Mouse (Mus musculus) kidney, adult 2 months (tissue): ENCODE results near the gene Rad23a. TPM values are rescaled to one million over a fixed set of nuclear protein-coding genes. Genes with fewer than 3 reads are reported as not detected.

Source experiments
- DNase-seq: peaks from one replicate; pipeline ENCODE4 v3.0.0; 2021
- H3K27ac ChIP-seq: fragments of 200-500 bp; 2 replicates; pipeline ENCODE4 v1.5.1; 2012; ENCODE audit warnings: low read depth, low read length, control low read depth, inconsistent platforms; ENCODE audit not compliant: insufficient read depth
- H3K27me3 ChIP-seq: fragments of 200-500 bp; replicated peaks from 2 replicates; pipeline ENCODE4 v1.6.1; 2012; ENCODE audit warnings: mild to moderate bottlenecking, moderate library complexity, low read length, inconsistent platforms; ENCODE audit not compliant: control insufficient read depth, insufficient read depth
- H3K36me3 ChIP-seq: fragments of 200-500 bp; 2 replicates; pipeline ENCODE4 v1.6.1; 2012; ENCODE audit warnings: mild to moderate bottlenecking, moderate library complexity, low read length, inconsistent platforms; ENCODE audit not compliant: control insufficient read depth, insufficient read depth
- H3K4me1 ChIP-seq: fragments of 200-500 bp; 2 replicates; pipeline ENCODE4 v1.6.1; 2011; ENCODE audit warnings: low read length; ENCODE audit not compliant: control insufficient read depth, insufficient read depth
- H3K4me3 ChIP-seq: fragments of 200-500 bp; 2 replicates; pipeline ENCODE4 v1.5.1; 2011; ENCODE audit warnings: mild to moderate bottlenecking, low read depth, low read length, control low read depth; ENCODE audit not compliant: insufficient read depth
- CTCF ChIP-seq: fragments of 200-500 bp; conservative IDR thresholded peaks from 2 replicates; pipeline ENCODE4 v1.5.1; 2011; ENCODE audit warnings: low read depth, mild to moderate bottlenecking, control low read depth, low read length, moderate library complexity, mixed read lengths; ENCODE audit not compliant: insufficient read depth, insufficient read length
- POLR2A ChIP-seq: fragments of 200-500 bp; IDR thresholded peaks from one replicate; pipeline ENCODE4 v1.6.1; 2011; ENCODE audit warnings: low read depth, low read length, control low read depth
- WGBS: fragments of 180-500 bp; shearing (Covaris S2); methylation state at CpG from one replicate; pipeline ENCODE4 v1.1.7; 2018; 5-methylcytosine and 5-hydroxymethylcytosine counted together
- polyA plus RNA-seq: library from polyadenylated mRNA; depleted of rRNA; stranded (reverse); fragments of >200 nt; gene quantifications from 2 replicates; pipeline ENCODE4 v1.2.3, GENCODE M21; 2012

Rad23a gene
- polyA plus RNA-seq, 1 experiment = 73.0 TPM

DNA sequence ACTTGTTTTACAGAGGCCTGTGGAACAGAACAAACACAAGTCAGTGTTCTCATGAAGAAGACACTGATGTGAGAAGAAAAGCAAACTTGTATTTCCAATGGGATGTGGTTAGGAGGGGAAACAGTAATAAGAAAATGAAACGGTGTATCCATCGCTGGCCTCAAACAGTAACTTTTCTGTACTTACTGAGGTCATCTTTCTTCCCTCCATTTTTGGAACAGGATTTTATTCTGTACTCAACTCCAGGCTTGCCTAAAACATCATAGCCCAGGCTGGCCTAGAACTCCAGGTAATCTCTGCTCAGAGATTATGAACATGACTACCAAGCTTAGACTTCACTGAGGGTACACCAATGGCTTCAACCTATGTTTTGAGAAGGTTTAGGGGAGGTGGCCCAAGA, 1.1 kb downstream of the Rad23a start:
- Histone ChIP-seq H3K4me3 (no peak overlapping the region), H3K27ac (no peak overlapping the region), H3K4me1 (no peaks in the 10 kb centered on the region; the same call in 1 of the 2 replicates), H3K36me3 (peaks cover 11% of the 10 kb centered on the region), H3K27me3 (no peaks in the 10 kb centered on the region)
- 74% methylated on average over 2 of the region's 2 CpGs for WGBS
- no peak for DNase-seq
- TF ChIP-seq CTCF = no peak
- no peak for TF ChIP-seq POLR2A

DNA sequence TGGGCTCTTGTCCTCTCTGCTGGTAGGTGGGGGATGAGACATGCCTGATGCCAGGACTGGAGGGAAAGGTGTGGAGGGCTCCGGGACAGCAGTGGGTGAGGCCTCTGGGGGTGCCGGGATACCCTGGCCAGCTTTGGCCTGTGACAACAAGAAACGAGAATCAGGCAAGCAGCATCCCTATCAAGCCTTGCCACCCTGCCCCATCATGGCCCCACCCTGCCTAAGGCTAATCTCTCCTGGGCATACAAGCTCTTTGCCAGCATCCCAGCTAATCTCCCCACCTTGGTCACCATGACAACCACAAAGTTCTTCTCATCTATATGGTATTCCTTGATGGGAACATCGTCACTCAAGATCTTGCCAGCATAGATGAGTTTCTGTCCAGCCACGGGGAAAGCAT, 2.0 kb downstream of the Rad23a start:
- H3K27ac ChIP-seq = no peak overlapping the region
- H3K4me3 ChIP-seq = no peak overlapping the region
- TF ChIP-seq POLR2A = no peak
- no peak for TF ChIP-seq CTCF
- peaks cover under 1% of the 10 kb centered on the region; the same call in 1 of the 2 replicates for H3K4me1 ChIP-seq
- no peaks in the 10 kb centered on the region for H3K27me3 ChIP-seq
- 84% methylated on average over 5 of the region's 5 CpGs for WGBS
- H3K36me3 ChIP-seq = peaks cover 10% of the 10 kb centered on the region
- no peak for DNase-seq

DNA sequence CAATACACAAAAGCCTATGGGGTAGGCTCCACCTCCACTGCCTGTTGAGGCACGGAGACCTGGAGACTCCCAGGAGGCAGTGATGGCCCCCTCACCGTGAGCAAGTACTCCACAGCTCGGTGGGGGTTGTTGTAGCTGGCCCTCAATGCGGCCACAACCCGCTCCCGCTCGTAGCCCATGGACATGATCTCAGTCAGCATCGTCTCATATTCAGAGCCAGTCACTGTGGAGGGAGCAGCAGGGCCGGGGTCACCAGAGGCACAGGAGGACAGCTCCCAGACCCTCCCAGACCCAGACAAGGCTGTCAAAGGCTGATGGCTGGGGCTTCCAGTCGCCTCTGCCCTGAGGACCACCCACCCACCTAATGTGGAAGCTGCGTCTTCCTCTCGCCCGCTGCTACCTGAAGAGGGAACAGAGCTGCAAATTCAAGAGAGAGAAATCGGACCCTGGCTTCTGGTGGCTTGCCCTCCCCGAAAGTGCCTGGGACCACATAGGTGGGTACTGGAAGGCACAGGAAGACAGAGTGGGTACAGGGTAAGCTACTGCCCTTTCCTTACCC, 2.5 kb downstream of the Rad23a start:
- Histone ChIP-seq H3K36me3 (peaks cover 9% of the 10 kb centered on the region), H3K27ac (no peak overlapping the region), H3K4me1 (peaks cover 6% of the 10 kb centered on the region; the same call in 1 of the 2 replicates)

DNA sequence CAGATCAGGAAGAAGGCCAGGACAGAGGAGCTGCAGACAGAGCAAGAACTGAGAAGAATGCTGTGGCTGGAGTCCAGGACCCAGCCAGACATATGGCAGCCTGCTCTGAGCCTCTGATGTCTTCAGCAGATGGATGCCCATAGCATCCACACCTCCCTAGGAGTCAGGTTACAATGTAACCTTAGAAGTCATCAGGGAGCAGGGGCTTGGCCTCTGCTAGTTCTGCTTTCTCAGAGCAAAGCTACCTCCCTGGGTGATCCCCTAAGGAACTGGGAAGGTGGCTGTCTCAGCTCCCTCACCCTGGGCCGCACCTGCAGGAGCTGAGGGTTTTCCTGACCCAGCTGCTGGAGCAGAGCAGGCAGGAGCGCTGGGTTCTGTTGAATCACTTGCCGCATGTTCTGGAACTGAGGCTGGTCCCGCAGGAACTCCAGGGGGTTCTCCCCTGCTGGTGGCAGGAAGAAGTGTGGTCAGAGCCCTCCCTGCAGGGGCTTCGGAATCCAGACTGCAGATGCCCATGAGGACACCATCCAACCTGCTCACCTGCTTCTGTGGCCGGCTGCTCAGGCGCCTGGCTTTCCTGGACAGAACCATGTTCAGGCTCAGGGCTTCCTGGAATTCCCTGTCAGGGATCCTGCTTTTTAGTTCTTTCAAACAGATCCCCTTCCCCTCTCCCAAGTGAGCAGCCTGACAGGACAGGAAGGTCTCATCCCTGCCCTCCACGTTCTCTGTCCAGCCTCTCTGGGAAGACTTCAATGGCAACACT, 3.1 kb downstream of the Rad23a start:
- Histone ChIP-seq H3K36me3 (peaks cover 4% of the 10 kb centered on the region), H3K4me3 (no peak overlapping the region), H3K27ac (no peak overlapping the region), H3K27me3 (no peaks in the 10 kb centered on the region), H3K4me1 (peaks cover 7% of the 10 kb centered on the region; the same call in 1 of the 2 replicates)
- TF ChIP-seq POLR2A = no peak
- TF ChIP-seq CTCF = no peak
- DNase-seq = no peak
- WGBS = 57% methylated on average over 8 of the region's 8 CpGs

More for the DNA sequence above, 2.5 kb downstream of the Rad23a start:
- DNase-seq = no peak
- WGBS = 68% methylated on average over 15 of the region's 15 CpGs
- Histone ChIP-seq H3K4me3 (no peak overlapping the region), H3K27me3 (no peaks in the 10 kb centered on the region)
- TF ChIP-seq CTCF (no peak), POLR2A (no peak)

DNA sequence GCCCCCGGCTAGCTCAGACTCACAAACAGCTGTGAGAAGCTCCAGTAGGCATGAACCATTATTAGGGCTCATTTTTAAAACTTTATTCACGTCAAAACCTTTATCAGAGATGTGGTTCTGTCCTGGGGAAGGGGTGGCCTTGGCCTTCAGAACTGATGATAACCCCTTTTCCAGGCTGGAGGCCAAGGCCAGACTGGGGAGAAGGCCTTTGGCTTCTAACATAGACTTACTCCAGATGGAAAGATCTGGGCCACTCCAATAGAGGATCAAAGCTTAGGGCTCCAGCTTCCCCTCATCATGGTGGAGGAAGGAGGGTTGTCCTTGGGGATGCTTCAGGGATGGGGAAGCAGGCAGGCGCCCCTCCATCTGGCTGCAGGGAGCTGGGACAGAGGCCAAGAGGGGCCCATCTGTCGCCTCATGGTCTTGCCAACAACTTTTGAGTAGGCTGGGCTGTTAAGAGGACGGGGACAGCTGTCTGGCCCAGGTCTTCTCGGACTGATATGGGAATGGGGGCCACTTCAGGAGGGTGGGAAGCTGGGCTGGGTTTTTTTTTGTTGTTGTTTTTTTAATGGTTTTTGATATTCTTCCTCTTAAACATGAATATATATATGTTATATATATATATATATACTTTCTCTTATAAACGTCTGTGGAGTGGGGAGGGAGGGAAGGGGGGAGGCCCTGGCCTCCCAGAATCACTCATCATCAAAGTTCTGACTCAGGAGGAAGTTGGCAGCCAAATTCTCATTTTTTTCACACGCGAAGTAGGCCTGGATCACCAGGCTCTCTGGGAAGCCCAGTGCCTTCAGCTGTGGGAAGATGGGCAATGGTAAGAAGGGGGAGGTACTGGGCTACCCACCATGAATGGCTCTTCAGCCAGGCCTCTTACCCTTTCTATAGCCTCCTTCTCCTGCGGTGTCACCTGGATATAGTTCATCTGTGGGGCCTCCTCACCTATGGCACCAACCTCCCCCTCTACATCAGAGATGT, 5.3 kb downstream of the Rad23a start:
- H3K27me3 ChIP-seq = no peaks in the 10 kb centered on the region
- H3K36me3 ChIP-seq = peaks cover 2% of the 10 kb centered on the region
- H3K4me1 ChIP-seq = peaks cover 7% of the 10 kb centered on the region; the same call in 1 of the 2 replicates
- no peak for TF ChIP-seq POLR2A
- no peak for TF ChIP-seq CTCF
- H3K4me3 ChIP-seq = no peak overlapping the region
- DNase-seq = no peak
- no peak overlapping the region for H3K27ac ChIP-seq
- 79% methylated on average over 10 of the region's 10 CpGs for WGBS

DNA sequence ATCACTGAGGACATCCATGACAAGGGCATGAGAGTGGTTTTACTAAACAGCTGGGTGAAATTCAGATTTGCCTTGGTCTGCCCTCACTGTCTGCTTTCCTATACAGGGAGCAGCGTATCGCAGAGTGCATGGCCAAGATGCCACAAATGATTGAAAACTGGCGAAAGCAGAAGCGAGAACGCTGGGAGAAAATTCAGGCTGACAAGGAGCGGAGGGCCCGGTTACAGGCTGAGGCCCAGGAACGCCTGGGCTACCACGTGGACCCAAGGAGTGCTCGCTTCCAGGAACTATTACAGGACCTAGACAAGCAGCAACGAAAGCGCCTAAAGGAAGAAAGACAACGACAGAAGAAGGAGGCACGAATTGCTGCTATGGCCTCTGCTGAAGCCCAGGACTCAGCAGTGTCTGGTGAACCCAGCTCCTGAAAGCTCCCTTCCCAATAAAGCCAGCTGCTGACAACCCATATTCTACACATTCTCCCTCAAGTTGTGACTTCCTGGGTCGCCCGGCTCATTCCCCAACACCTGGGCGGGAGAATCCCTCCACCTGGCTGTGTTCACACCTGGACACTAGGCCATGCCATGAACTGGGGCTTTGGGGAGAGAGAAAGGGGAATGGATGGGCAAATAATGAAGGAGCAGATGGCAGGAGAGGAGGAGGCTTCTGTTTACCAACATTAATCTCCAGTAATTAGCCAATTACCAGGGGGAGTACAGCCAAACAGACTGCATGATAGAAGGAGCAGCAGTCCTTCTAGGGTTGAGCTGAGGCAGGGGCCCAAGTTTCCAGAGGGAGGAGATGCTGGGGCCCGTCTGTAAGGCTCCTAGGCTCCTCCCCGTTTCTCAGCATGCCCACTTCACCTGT, 6.2 kb downstream of the Rad23a start:
- no peaks in the 10 kb centered on the region for H3K27me3 ChIP-seq
- 86% methylated on average over 19 of the region's 19 CpGs for WGBS
- TF ChIP-seq CTCF (no peak), POLR2A (no peak)
- peaks cover 7% of the 10 kb centered on the region; the same call in 1 of the 2 replicates for H3K4me1 ChIP-seq
- no peak overlapping the region for H3K4me3 ChIP-seq
- H3K27ac ChIP-seq = no peak overlapping the region
- H3K36me3 ChIP-seq = peaks cover 2% of the 10 kb centered on the region
- no peak for DNase-seq
